Mouse (Mus musculus) lung, postnatal 10 days (tissue): Measurements from ENCODE around the gene Olfr969.
"Not testable (repeated sequence)": the region's sequence is repeated elsewhere in the genome, so short reads cannot be mapped to it uniquely, and the experiment has no call there.

Experiments used
- DNase-seq: peaks from one replicate; pipeline ENCODE4 v3.0.0; 2021

Gene Olfr969

DNA sequence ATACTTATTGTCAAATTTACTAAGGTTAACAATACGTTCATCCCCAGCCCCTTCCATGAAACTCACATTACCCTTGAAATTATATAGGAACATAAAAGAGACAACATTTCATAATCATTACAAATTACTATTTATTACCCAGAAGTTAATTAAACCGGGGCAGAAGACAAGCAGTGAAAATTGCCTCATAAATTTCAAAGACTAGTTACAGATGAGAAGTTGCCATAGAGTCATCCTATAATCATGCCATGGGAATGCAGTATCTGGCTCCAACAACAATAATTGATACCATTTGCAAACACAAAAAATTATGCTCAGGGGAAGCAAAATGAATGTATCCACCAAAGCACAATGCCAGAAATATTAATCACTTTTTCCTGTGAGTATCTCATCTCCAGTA is at the start of gene Olfr969:
Gene Olfr969 (plus strand): TSS at position 388 of the 400 bp plus-strand sequence.
- no peak for DNase-seq

DNA sequence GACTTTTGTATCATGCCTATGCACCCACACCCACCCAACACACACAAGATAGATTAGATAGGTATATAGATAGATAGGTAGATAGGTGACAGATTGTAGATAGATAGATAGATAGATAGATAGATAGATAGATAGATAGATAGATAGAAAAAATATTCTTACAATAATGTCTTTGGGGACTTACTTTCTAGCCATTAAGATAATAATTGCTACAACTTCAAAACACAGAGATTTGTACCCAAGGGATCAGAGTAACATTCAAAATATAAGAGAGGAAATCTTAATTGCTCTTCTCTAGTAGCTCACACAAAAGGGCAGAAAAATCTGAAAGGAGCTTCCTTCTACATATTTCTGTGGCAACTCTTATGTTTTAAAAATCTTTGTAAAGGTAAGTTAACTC is 44.8 kb upstream of the Olfr969 start, which contains the start of gene Olfr967:
Gene Olfr967 (plus strand): TSS at position 301 of the 400 bp plus-strand sequence.
- DNase-seq, result no peak

DNA sequence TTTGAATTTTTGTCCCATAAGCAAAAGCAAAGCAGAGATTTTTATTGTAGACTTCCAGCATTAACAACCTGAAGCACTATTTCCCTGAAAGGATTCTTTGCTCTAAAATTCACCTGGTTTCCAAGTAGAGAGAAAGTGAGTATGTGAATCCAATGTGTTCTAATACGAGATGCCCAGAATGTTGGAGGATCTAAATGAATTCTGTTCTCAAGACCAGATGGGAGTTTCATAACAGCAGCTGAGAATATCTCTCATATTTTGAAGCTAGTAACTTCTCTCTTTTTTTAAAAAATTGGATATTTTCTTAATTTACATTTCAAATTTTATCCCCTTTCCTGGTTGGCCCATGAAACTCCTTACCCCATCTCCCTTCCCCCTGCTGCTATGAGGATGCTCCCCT is 44.3 kb upstream of the Olfr969 start:
- no peak for DNase-seq

DNA sequence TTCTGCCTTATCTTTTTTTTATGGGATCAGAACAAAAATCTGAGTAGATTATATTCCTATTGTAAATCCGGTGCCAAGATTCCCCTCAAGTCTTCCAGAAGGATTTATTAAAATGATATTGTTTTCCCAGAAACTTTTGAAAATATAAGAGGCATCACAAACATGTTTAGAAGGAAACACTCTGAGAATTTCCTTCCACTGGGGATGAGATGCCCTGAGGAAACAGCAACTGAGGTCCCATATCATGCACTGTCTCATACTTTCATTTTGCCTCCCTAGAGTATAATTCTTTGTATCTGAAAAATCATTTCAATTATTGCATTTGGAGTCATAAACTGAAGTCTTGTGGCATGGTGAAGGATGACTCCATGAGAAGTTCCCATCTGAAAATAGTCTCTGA is 7.6 kb upstream of the Olfr969 start, which contains the start of gene Olfr968:
Gene Olfr968 (minus strand): TSS at position 101 of the 400 bp plus-strand sequence.
- no peak for DNase-seq

DNA sequence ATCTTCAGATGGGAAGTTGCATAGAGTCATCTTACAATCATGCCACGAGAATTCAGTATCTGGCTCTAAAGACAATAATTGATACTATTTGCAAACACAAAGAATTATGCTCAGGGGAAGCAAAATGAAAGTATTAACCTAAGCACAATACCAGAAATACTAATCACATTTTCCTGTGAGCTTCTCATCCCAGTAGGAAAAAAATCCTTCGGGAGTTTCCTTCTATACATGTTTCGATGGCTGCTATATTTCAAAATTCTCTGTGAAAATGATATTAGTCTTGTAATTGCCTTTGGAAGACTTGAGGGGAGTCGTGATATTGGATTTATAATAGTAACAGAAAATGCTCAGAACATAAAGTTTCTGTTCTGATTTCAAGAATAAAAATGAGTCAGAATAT is 17.8 kb downstream of the Olfr969 start, which contains the start of gene Olfr970:
Gene Olfr970 (plus strand): TSS at position 301 of the 400 bp plus-strand sequence.
- no peak for DNase-seq

DNA sequence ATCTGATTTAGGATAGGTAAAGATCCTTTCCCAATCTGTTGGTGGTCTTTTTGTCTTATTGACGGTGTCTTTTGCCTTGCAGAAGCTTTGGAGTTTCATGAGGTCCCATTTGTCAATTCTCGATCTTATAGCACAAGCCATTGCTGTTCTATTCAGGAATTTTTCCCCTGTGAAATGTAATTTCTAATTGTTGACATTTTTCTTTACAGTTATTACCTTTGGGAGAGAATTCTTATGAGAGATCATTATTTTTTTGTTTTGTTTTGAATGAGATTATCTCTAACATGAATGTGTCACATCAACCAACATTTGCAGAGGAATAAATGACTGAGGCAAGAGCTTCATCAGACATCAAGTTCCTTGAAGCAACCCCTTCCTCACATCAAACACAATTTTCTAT is 45.8 kb downstream of the Olfr969 start, which contains the start of gene Olfr971:
Gene Olfr971 (plus strand): TSS at position 301 of the 400 bp plus-strand sequence.
- DNase-seq, result not testable (repeated sequence)
